8 mouse cellular contexts compared by ENCODE assay signal in genomic region chrX:108835233-108835632, GRCm38 (mm10). TPM values are rescaled to one million over a fixed set of nuclear protein-coding genes. Genes with fewer than 3 reads are reported as not detected.
A peak's percentile ranks its signal among the peaks of the same experiment; 100 is the strongest.
DNase-seq lines count a peak whose midpoint lies in the region; ATAC-seq and TF ChIP-seq lines count a peak whose summit lies in the region.

No protein-coding gene starts in this region.

- TF ChIP-seq CTCF in layer of hippocampus, adult 2 months (conservative IDR thresholded peaks at IDR 0.05) = no peak

- H3K4me3 ChIP-seq in layer of hippocampus, adult 2 months = peak overlapping the region; percentile 61
- H3K4me3 ChIP-seq in embryonic facial prominence, embryonic 13.5 days = peak overlapping the region; percentile 58
- H3K4me3 ChIP-seq in intestine, embryonic 16.5 days (ENCODE audit: low read length) = peak overlapping the region; percentile 46
- peak overlapping the region; percentile 59 for H3K4me3 ChIP-seq in neural tube, embryonic 13.5 days

- ATAC-seq in embryonic facial prominence, embryonic 13.5 days (ENCODE audit: insufficient number of reproducible peaks, insufficient read depth, low FRiP score, low TSS enrichment, low read depth) = no peak
- ATAC-seq in intestine, embryonic 16.5 days = no peak
- ATAC-seq in neural tube, embryonic 13.5 days (ENCODE audit: low read depth) = no peak
- ATAC-seq in frontal cortex, adult (ENCODE audit: low TSS enrichment) = no peak

- WGBS in embryonic facial prominence, embryonic 13.5 days = 68% methylated on average over 5 of the region's 5 CpGs
- 67% methylated on average over 5 of the region's 5 CpGs for WGBS in intestine, embryonic 16.5 days
- 72% methylated on average over 5 of the region's 5 CpGs for WGBS in neural tube, embryonic 13.5 days

- H3K27ac ChIP-seq in layer of hippocampus, adult 2 months = no peak overlapping the region
- H3K27ac ChIP-seq in embryonic facial prominence, embryonic 13.5 days = no peak overlapping the region
- no peak overlapping the region for H3K27ac ChIP-seq in intestine, embryonic 16.5 days (ENCODE audit: low read length)
- H3K27ac ChIP-seq in neural tube, embryonic 13.5 days (replicated peaks) = no peak overlapping the region

- no peak overlapping the region for H3K9ac ChIP-seq in embryonic facial prominence, embryonic 13.5 days
- no peak overlapping the region for H3K9ac ChIP-seq in intestine, embryonic 16.5 days (ENCODE audit: low read depth, low read length)
- H3K9ac ChIP-seq in neural tube, embryonic 13.5 days = no peak overlapping the region

- H3K4me2 ChIP-seq in embryonic facial prominence, embryonic 13.5 days = peak overlapping the region; percentile 55
- H3K4me2 ChIP-seq in intestine, embryonic 16.5 days (ENCODE audit: low read depth, low read length) = peak overlapping the region; percentile 42
- H3K4me2 ChIP-seq in neural tube, embryonic 13.5 days = peak overlapping the region; percentile 53

- no peaks in the 10 kb centered on the region for H3K27me3 ChIP-seq in embryonic facial prominence, embryonic 13.5 days
- H3K27me3 ChIP-seq in intestine, embryonic 16.5 days (replicated peaks; ENCODE audit: control insufficient read depth, insufficient read depth, low read length) = no peaks in the 10 kb centered on the region
- H3K27me3 ChIP-seq in neural tube, embryonic 13.5 days = no peaks in the 10 kb centered on the region

- H3K4me1 ChIP-seq in embryonic facial prominence, embryonic 13.5 days = no peaks in the 10 kb centered on the region
- H3K4me1 ChIP-seq in intestine, embryonic 16.5 days (ENCODE audit: control insufficient read depth, insufficient read depth, low read length) = no peaks in the 10 kb centered on the region
- no peaks in the 10 kb centered on the region for H3K4me1 ChIP-seq in neural tube, embryonic 13.5 days (replicated peaks)

- no peak for DNase-seq in layer of hippocampus, adult 2 months (ENCODE audit: low spot score in 2 of 2)
- no peak for DNase-seq in layer of hippocampus, postnatal 10 days (ENCODE audit: low spot score in 2 of 2)
- no peak for DNase-seq in frontal cortex, postnatal 10 days (ENCODE audit: low spot score in 2 of 2)
- DNase-seq in Muller cell, postnatal 12 days (ENCODE audit: inconsistent ontology term) = no peak

- H3K36me3 ChIP-seq in embryonic facial prominence, embryonic 13.5 days = no peaks in the 10 kb centered on the region
- H3K36me3 ChIP-seq in intestine, embryonic 16.5 days (ENCODE audit: control insufficient read depth, insufficient read depth, low read length) = no peaks in the 10 kb centered on the region
- no peaks in the 10 kb centered on the region for H3K36me3 ChIP-seq in neural tube, embryonic 13.5 days

- H3K9me3 ChIP-seq in embryonic facial prominence, embryonic 13.5 days = no peaks in the 10 kb centered on the region
- no peaks in the 10 kb centered on the region for H3K9me3 ChIP-seq in intestine, embryonic 16.5 days (ENCODE audit: control insufficient read depth, low read length)
- no peaks in the 10 kb centered on the region for H3K9me3 ChIP-seq in neural tube, embryonic 13.5 days

RNA-seq across cellular contexts. Expression of gene Brwd3, which starts 1.1 kb away (rescaled TPM):
- total RNA-seq in layer of hippocampus, adult 2 months (2021) = 10 to 100 TPM; 14.4 to 14.9 TPM
- total RNA-seq in layer of hippocampus, postnatal 10 days (2021) = 10 to 100 TPM; 21.7 TPM
- 4.5 and 5.4 TPM in 2 replicates for polyA plus RNA-seq in embryonic facial prominence, embryonic 13.5 days (2015; fragmentation: Nextera tagmentation; extraction: Ambion mirVana)
- polyA plus RNA-seq in intestine, embryonic 16.5 days (2015; fragmentation: Nextera tagmentation; extraction: Ambion mirVana) = 1.9 and 2.3 TPM in 2 replicates
- 2.8 TPM in 2 replicates for polyA plus RNA-seq in neural tube, embryonic 13.5 days (2015; fragmentation: Nextera tagmentation; extraction: Ambion mirVana)
